Mouse (Mus musculus) limb, embryonic 15.5 days (tissue): ENCODE data around the gene Entpd5. TPM values are rescaled to one million over a fixed set of nuclear protein-coding genes. Genes with fewer than 3 reads are reported as not detected.
"Not testable (repeated sequence)": the region's sequence is repeated elsewhere in the genome, so short reads cannot be mapped to it uniquely, and the experiment has no call there.

ENCODE experiments used
- ATAC-seq: fragments of 200-750 bp; cut with Nextera tagmentation; 2 replicates; pipeline ENCODE4 v1.8.0; 2017; ENCODE audit warnings: low read depth, moderate TSS enrichment; ENCODE audit not compliant: insufficient number of reproducible peaks, low FRiP score, low TSS enrichment
- H3K27ac ChIP-seq: fragments of 300-500 bp; sonication (generic); 2 replicates; pipeline ENCODE4 v1.5.1; 2015; ENCODE audit warnings: moderate library complexity, mild to moderate bottlenecking, inconsistent platforms
- H3K27me3 ChIP-seq: fragments of 300-500 bp; sonication (generic); 2 replicates; pipeline ENCODE4 v1.6.1; 2015; ENCODE audit warnings: inconsistent platforms
- H3K36me3 ChIP-seq: fragments of 300-500 bp; sonication (generic); 2 replicates; pipeline ENCODE4 v1.6.1; 2015; ENCODE audit warnings: inconsistent platforms
- H3K4me1 ChIP-seq: fragments of 300-500 bp; sonication (generic); 2 replicates; pipeline ENCODE4 v1.6.1; 2015; ENCODE audit warnings: inconsistent platforms
- H3K4me2 ChIP-seq: fragments of 300-500 bp; sonication (generic); 2 replicates; pipeline ENCODE4 v1.6.1; 2015; ENCODE audit warnings: mild to moderate bottlenecking, inconsistent platforms
- H3K4me3 ChIP-seq: fragments of 300-500 bp; sonication (generic); 2 replicates; pipeline ENCODE4 v1.5.1; 2015; ENCODE audit warnings: mild to moderate bottlenecking, inconsistent platforms
- H3K9ac ChIP-seq: fragments of 300-500 bp; sonication (generic); 2 replicates; pipeline ENCODE4 v1.6.1; 2015; ENCODE audit warnings: inconsistent platforms
- H3K9me3 ChIP-seq: fragments of 300-500 bp; sonication (generic); 2 replicates; pipeline ENCODE4 v1.6.1; 2016; ENCODE audit warnings: inconsistent platforms
- WGBS: fragments of 180-500 bp; shearing (Covaris S2); methylation state at CpG from one replicate; pipeline ENCODE4 v1.1.7; 2015; 5-methylcytosine and 5-hydroxymethylcytosine counted together
- polyA plus RNA-seq: library from polyadenylated mRNA; unstranded; fragments of >200 nt; fragmentation: Nextera tagmentation; extraction: Ambion mirVana; gene quantifications from 2 replicates; pipeline ENCODE4 v1.2.1, GENCODE M21; 2015

Gene Entpd5
- polyA plus RNA-seq, 1 experiment from 2014 or later = 16.2 TPM

DNA sequence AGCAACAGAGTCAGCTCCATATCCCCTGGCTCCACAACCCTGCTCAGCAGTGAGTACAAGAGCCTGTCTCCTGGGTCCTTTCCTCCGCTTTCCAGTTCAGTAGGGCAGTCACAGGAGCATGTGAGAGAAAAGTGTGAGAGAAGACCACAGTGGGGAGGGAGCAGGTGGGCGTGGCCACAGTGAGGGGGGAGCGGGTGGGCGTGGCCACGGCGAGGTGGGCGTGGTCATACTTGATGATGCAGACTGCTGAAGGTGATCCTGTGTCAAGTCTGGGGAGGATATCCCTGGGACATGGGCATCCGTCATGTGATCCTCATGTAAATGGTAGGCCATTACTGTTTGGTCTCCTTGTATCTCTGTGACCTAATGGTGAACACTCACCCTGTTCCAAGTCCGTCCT is 41.9 kb downstream of the Entpd5 start:
- no peaks in the 10 kb centered on the region for H3K9me3 ChIP-seq
- ATAC-seq = no peak
- H3K27me3 ChIP-seq = no peaks in the 10 kb centered on the region
- H3K4me3 ChIP-seq = no peak overlapping the region
- H3K9ac ChIP-seq = no peak overlapping the region
- no peak overlapping the region for H3K4me2 ChIP-seq
- 55% methylated on average over 9 of the region's 9 CpGs for WGBS
- peaks cover 10% of the 10 kb centered on the region for H3K4me1 ChIP-seq
- H3K36me3 ChIP-seq = peaks cover 50% of the 10 kb centered on the region
- H3K27ac ChIP-seq = no peak overlapping the region

DNA sequence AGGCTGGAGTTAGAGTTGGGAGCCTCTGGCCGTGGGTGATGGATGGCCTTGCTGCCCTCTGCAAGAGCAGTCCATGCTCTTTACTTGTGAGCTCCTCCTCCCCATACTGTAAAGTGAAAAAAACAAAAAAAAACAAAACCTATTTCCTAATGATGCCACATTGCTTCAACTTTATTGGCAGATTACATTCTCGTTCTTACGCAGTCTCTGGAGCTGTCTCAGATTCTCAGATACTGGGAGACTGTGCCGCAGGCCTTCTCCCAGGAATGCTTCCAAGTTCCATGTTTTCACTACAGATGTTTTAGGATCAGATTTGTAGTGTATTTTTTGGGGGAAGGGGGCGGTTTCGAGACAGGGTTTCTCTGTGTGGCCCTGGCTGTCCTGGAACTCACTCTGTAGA is 43.7 kb downstream of the Entpd5 start:
- H3K27me3 ChIP-seq = no peaks in the 10 kb centered on the region
- H3K9ac ChIP-seq = no peak overlapping the region

DNA sequence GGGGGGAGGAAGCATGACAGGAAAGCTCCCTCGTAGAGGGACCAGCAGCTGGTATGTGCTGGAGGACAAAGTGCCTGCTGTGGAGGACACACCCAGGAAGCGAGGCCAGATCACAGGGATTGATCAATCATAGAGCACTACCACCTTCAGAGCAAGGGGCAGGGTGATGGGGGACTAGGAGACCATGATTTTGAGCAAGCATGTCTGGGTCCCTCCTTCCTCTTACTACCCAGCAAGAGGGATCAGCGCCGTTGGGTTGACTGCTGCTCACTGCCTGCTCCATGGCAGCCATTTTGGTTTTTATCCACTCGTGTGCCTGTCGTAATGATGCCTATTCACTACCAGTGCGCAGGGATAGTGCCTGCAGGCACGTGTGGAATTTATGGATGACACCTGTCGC is 44.5 kb downstream of the Entpd5 start:
- H3K4me1 ChIP-seq = peaks cover 16% of the 10 kb centered on the region
- H3K36me3 ChIP-seq = peaks cover 24% of the 10 kb centered on the region
- WGBS = 79% methylated on average over 9 of the region's 9 CpGs
- H3K4me2 ChIP-seq = no peak overlapping the region
- no peak for ATAC-seq
- no peak overlapping the region for H3K9ac ChIP-seq
- no peak overlapping the region for H3K27ac ChIP-seq
- H3K4me3 ChIP-seq = no peak overlapping the region
- H3K9me3 ChIP-seq = no peaks in the 10 kb centered on the region
- no peaks in the 10 kb centered on the region for H3K27me3 ChIP-seq

More for the DNA sequence above, 43.7 kb downstream of the Entpd5 start:
- Histone ChIP-seq H3K4me1 (peaks cover 16% of the 10 kb centered on the region), H3K4me3 (no peak overlapping the region), H3K4me2 (no peak overlapping the region), H3K36me3 (peaks cover 32% of the 10 kb centered on the region), H3K27ac (no peak overlapping the region), H3K9me3 (no peaks in the 10 kb centered on the region)
- no peak for ATAC-seq
- 94% methylated on average over 6 of the region's 6 CpGs for WGBS

DNA sequence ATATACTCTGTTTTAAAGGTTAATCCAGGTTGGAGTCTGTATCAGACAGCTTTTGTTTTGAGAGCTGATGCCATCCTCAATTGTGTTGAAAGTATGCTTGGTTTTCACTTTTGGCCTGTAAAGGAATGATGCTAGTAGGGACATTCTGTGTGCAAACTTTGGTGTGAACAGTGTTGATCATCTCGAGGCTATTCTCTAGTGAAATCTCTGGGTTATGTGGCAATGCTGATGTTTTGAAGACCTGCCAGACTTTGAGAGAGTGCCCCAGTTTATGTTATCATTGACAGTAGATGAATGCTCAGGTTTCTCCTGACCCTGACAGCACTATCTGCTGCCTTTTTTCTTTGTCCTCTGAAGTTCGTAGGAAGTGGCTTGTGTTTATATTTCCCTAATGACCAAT is 46.0 kb downstream of the Entpd5 start:
- H3K4me3 ChIP-seq = peak overlapping the region; percentile 99
- H3K4me1 ChIP-seq = peaks cover 16% of the 10 kb centered on the region
- WGBS = 53% methylated on average over 2 of the region's 2 CpGs
- no peak overlapping the region for H3K27ac ChIP-seq
- H3K9ac ChIP-seq = no peak overlapping the region
- no peaks in the 10 kb centered on the region for H3K27me3 ChIP-seq
- peak overlapping the region; percentile 72 for H3K4me2 ChIP-seq
- ATAC-seq = no peak
- H3K36me3 ChIP-seq = peaks cover 10% of the 10 kb centered on the region
- H3K9me3 ChIP-seq = no peaks in the 10 kb centered on the region

DNA sequence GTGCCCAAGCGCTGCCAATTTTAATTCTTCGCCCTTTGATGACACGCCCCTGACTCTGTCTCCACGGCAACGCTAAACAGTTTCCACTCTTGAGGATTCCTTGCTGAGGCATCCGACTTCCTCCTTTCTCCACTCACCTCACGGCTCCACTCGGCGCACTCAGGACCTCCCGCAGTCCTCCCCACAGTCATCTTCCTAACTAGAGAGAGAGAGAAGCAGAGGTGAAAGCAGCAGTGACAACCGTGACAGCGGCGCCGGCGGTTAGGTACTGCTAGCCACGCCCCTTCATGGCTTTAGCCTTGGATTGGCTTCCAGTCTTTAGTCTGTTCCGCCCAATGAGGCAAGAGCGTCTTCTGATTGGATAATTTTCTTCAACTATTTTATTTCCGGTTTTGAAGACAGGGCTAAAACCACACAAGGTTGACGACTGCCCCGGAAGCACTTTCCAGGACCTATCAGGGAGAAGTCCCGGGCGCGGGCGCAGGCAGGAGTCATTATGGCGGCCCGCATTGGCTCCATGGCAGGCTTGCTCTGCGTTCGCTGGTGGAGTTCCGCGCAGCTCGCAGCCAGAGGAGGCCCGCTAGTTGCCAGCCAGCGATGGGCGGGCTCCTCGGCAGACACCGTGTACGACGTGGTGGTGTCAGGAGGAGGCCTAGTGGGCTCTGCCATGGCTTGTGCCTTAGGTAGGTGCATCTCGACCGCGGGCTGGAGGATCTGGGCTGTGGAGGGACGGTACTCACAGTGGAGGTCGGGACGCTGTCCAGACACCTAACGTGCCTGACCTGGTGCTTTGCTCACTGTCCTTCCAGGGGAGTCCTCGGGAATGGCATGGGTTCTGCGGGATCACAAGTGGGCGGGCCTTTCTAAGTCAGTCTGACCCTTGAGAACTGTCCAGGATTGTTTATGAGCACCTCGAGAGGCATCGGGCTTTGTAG is 47.0 kb downstream of the Entpd5 start, which contains the start of the genes Coq6 and Fam161b:
Gene Coq6, plus strand, starts transcription at position 103 of the 935 bp plus-strand sequence.
Gene Fam161b, minus strand, starts transcription at position 279 of the 935 bp plus-strand sequence.
- Histone ChIP-seq H3K27ac (peak within 1 kb of the TSS; percentile 74), H3K9ac (peak within 1 kb of the TSS; percentile 82), H3K27me3 (no peaks in the 10 kb centered on the region), H3K4me1 (peaks cover 16% of the 10 kb centered on the region), H3K36me3 (peaks cover 7% of the 10 kb centered on the region), H3K4me3 (peak within 1 kb of the TSS; percentile 99), H3K9me3 (no peaks in the 10 kb centered on the region), H3K4me2 (peak within 1 kb of the TSS; percentile 72)
- WGBS = under 1% methylated on average over 51 of the region's 51 CpGs
- ATAC-seq = peak; percentile 99

DNA sequence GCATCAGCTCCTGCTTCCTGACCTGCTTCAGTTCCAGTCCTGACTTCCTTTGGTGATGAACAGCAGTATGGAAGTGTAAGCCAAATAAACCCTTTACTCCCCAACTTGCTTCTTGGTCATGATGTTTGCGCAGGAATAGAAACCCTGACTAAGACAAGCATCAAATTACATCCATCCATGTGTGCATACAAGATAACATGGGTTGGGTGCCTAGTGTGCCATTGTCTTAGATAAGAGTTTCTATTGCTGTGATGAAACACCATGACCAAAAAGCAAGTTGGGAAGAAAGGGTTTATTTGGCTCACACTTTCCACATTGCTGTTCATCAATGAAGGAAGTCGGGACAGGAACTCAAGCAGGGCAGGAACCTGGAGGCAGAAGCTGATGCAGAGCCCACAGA is 50.1 kb downstream of the Entpd5 start:
- H3K4me3 ChIP-seq, ATAC-seq, H3K9me3 ChIP-seq, H3K27ac ChIP-seq, H3K4me2 ChIP-seq, H3K9ac ChIP-seq, H3K27me3 ChIP-seq: not testable (repeated sequence)
- Histone ChIP-seq H3K36me3 (peaks cover 19% of the 10 kb centered on the region; the same call in 1 of the 2 replicates), H3K4me1 (peaks cover 16% of the 10 kb centered on the region)
- WGBS = 84% methylated on average over 2 of the region's 2 CpGs

DNA sequence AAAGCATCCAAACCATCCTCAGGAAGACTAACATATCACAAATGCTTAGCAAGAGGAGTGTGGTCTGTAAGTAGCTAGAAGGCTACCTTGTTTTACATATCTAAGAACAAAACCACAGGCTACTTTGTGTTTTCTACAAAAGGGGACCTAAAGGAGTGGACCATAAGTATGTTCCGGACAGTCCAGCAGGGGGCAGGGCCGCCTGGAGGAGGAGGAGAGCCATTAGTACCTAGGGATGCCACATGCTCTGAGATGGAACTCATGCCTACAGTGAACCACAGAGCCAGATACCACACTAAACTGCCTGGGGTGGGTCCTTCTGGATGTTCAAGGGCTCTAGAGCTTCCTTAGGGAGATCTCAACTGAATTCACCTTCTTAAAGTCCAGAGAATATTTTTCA is 61.6 kb downstream of the Entpd5 start:
- no peaks in the 10 kb centered on the region for H3K4me1 ChIP-seq
- WGBS = 45% methylated on average over 2 of the region's 2 CpGs
- H3K4me2 ChIP-seq = no peak overlapping the region
- ATAC-seq = no peak
- peaks cover 47% of the 10 kb centered on the region for H3K36me3 ChIP-seq
- no peaks in the 10 kb centered on the region for H3K27me3 ChIP-seq
- no peak overlapping the region for H3K27ac ChIP-seq
- H3K9me3 ChIP-seq = no peaks in the 10 kb centered on the region
- no peak overlapping the region for H3K4me3 ChIP-seq
- H3K9ac ChIP-seq = no peak overlapping the region

DNA sequence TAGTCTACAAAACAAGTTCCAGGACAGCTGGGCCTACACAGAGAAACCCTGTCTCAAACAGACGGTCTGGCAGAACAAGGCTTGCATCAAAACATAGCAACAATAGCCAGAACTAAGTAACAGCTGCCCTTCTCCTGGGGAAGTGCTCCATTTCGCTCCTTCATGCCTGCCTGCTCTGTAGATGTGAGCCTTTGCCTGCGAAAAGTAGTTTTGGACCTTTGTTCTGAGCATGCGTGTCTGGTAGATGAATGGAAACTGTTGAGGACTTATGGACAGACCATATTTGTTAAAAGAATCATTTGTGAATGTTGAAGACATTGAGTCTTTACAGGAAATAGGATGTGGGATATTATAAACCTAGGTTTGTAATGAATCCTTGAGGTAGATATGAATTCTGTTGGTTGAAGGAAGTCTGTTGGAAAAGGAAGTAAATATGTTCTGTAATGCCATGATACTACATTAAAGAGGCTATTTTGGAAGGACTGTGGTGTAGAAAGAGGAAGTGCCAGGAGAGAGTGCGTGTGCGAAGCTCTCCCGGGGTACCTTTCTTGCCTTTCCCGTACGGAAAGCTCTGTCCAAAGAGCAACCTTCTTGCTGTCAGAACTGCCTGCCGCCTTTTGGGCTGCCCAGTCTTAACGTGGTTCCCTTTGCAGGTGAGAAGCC is 71.7 kb downstream of the Entpd5 start:
- H3K4me3 ChIP-seq = no peak overlapping the region
- H3K27ac ChIP-seq = no peak overlapping the region
- H3K9me3 ChIP-seq = no peaks in the 10 kb centered on the region
- no peaks in the 10 kb centered on the region for H3K4me1 ChIP-seq
- ATAC-seq = no peak
- H3K36me3 ChIP-seq = peaks cover 84% of the 10 kb centered on the region
- WGBS = 89% methylated on average over 11 of the region's 11 CpGs
- H3K9ac ChIP-seq = no peak overlapping the region
- no peaks in the 10 kb centered on the region for H3K27me3 ChIP-seq
- H3K4me2 ChIP-seq = no peak overlapping the region

DNA sequence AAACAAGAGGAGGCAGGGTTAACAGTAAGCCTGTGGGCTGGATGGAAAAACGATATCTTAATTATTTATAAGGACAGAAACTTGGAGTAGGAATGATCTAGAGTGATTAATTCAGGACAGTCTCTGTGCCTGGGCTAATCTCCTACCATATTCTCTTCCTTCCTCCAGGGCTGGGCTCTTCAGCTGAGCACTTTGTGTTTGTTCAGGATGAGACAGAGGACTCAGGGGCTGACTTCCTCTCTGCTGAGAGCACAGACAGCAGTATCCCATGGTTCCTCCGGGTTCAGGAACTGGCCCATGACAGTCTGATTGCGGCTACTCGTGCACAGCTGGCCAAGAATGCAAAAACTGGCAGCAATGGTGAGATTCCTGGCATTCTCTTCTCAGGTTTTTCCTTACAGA is 81.7 kb downstream of the Entpd5 start:
- ATAC-seq = no peak
- 67% methylated on average over 4 of the region's 4 CpGs for WGBS

More for the DNA sequence above, 81.7 kb downstream of the Entpd5 start:
- Histone ChIP-seq H3K4me2 (no peak overlapping the region), H3K4me1 (0 out of 2 replicates have a peak, but pooled peaks cover 3% of the 10 kb centered on the region), H3K27ac (no peak overlapping the region; the same call in 1 of the 2 replicates), H3K4me3 (no peak overlapping the region), H3K36me3 (peaks cover 66% of the 10 kb centered on the region), H3K9ac (no peak overlapping the region), H3K9me3 (no peaks in the 10 kb centered on the region), H3K27me3 (no peaks in the 10 kb centered on the region)

Other genes with a start within 250 kb of the Entpd5 start
- 13.2 and 13.8 TPM in 2 replicates for gene Elmsan1, start 190.1 kb downstream of the Entpd5 start, polyA plus RNA-seq
- 15.9 and 22.6 TPM in 2 replicates for gene Ptgr2, start 123.8 kb downstream of the Entpd5 start, polyA plus RNA-seq
- 79.8 and 90.6 TPM in 2 replicates for gene Zfp410, start 92.2 kb downstream of the Entpd5 start, polyA plus RNA-seq
- 41.5 and 42.2 TPM in 2 replicates for gene Coq6, start 47.4 kb downstream of the Entpd5 start, polyA plus RNA-seq
- 2.7 and 3.2 TPM in 2 replicates for gene Fam161b, start 47.2 kb downstream of the Entpd5 start, polyA plus RNA-seq
- gene Bbof1, start within 50 bp of the Entpd5 start, polyA plus RNA-seq = 1.0 and 1.8 TPM in 2 replicates
- 24.7 TPM in 2 replicates for gene Rnf113a2, start 8.2 kb upstream of the Entpd5 start, polyA plus RNA-seq
- 35.8 and 37.8 TPM in 2 replicates for gene Aldh6a1, start 42.0 kb upstream of the Entpd5 start, polyA plus RNA-seq
- 19.5 and 19.6 TPM in 2 replicates for gene Lin52, start 42.4 kb upstream of the Entpd5 start, polyA plus RNA-seq
- 0.09 and 0.19 TPM in 2 replicates for gene Vsx2, start 160.7 kb upstream of the Entpd5 start, polyA plus RNA-seq
- gene Abcd4, start 208.4 kb upstream of the Entpd5 start, polyA plus RNA-seq = 14.7 and 15.7 TPM in 2 replicates
- gene Vrtn, start 232.0 kb upstream of the Entpd5 start, polyA plus RNA-seq = not detected in 2 replicates